Mouse (Mus musculus): ENCODE results near the gene Golga2. TPM values are rescaled to one million over a fixed set of nuclear protein-coding genes. Genes with fewer than 3 reads are reported as not detected.

Golga2 gene
- polyA plus RNA-seq, 1 experiment from 2014 or later, result 18.8 TPM

- H3K27me3 ChIP-seq (replicated peaks; ENCODE audit: control insufficient read depth, insufficient read depth, low read length), result peaks cover 5% of the 10 kb centered on the region
- H3K4me1 ChIP-seq (replicated peaks; ENCODE audit: control insufficient read depth, insufficient read depth, low read length), result no peaks in the 10 kb centered on the region
- H3K4me3 ChIP-seq (ENCODE audit: low read depth, low read length), result no peak overlapping the region
- no peak overlapping the region for H3K9ac ChIP-seq (ENCODE audit: low read depth, low read length)
- WGBS, result 74% methylated on average over 4 of the region's 4 CpGs
- no peak overlapping the region for H3K27ac ChIP-seq (ENCODE audit: low read depth, low read length)
- ATAC-seq (replicated peaks; ENCODE audit: low FRiP score) (no peak), DNase-seq (ENCODE audit: low spot score) (no peak)
- no peaks in the 10 kb centered on the region for H3K36me3 ChIP-seq (ENCODE audit: control insufficient read depth, insufficient read depth, low read length)
- no peaks in the 10 kb centered on the region for H3K9me3 ChIP-seq (ENCODE audit: control insufficient read depth, low read length)
- no peak overlapping the region for H3K4me2 ChIP-seq
Observed at GRCm38 (mm10) chr2:32342039-32342438, 54.9 kb downstream of the Golga2 start.

GRCm38 (mm10) chr2:32342539-32343350 lies 55.6 kb downstream of the Golga2 start:
- ATAC-seq (replicated peaks; ENCODE audit: low FRiP score), result no peak
- no peaks in the 10 kb centered on the region for H3K36me3 ChIP-seq (ENCODE audit: control insufficient read depth, insufficient read depth, low read length)
- no peak overlapping the region for H3K4me3 ChIP-seq (ENCODE audit: low read depth, low read length)
- H3K9ac ChIP-seq (ENCODE audit: low read depth, low read length), result no peak overlapping the region
- no peak for DNase-seq (ENCODE audit: low spot score)
- no peak overlapping the region for H3K4me2 ChIP-seq
- H3K4me1 ChIP-seq (replicated peaks; ENCODE audit: control insufficient read depth, insufficient read depth, low read length), result no peaks in the 10 kb centered on the region
- no peak overlapping the region for H3K27ac ChIP-seq (ENCODE audit: low read depth, low read length)
- H3K27me3 ChIP-seq (replicated peaks; ENCODE audit: control insufficient read depth, insufficient read depth, low read length), result peaks cover 4% of the 10 kb centered on the region
- WGBS, result 64% methylated on average over 6 of the region's 6 CpGs
- no peaks in the 10 kb centered on the region for H3K9me3 ChIP-seq (ENCODE audit: control insufficient read depth, low read length)

GRCm38 (mm10) chr2:32343351-32343671 lies 56.1 kb downstream of the Golga2 start:
- Histone ChIP-seq H3K4me2 (no peak overlapping the region), H3K4me1 (replicated peaks; ENCODE audit: control insufficient read depth, insufficient read depth, low read length) (no peaks in the 10 kb centered on the region), H3K4me3 (ENCODE audit: low read depth, low read length) (no peak overlapping the region), H3K9ac (ENCODE audit: low read depth, low read length) (no peak overlapping the region), H3K9me3 (ENCODE audit: control insufficient read depth, low read length) (no peaks in the 10 kb centered on the region), H3K27ac (ENCODE audit: low read depth, low read length) (no peak overlapping the region), H3K27me3 (replicated peaks; ENCODE audit: control insufficient read depth, insufficient read depth, low read length) (peaks cover 7% of the 10 kb centered on the region), H3K36me3 (ENCODE audit: control insufficient read depth, insufficient read depth, low read length) (no peaks in the 10 kb centered on the region)
- ATAC-seq (replicated peaks; ENCODE audit: low FRiP score), result no peak
- WGBS, result 88% methylated on average over 2 of the region's 2 CpGs
- no peak for DNase-seq (ENCODE audit: low spot score)

- no peak overlapping the region for H3K4me3 ChIP-seq (ENCODE audit: low read depth, low read length)
- ATAC-seq (replicated peaks; ENCODE audit: low FRiP score), result no peak
- 64% methylated on average over 10 of the region's 10 CpGs for WGBS
- no peak overlapping the region for H3K4me2 ChIP-seq
- no peaks in the 10 kb centered on the region for H3K9me3 ChIP-seq (ENCODE audit: control insufficient read depth, low read length)
- H3K36me3 ChIP-seq (ENCODE audit: control insufficient read depth, insufficient read depth, low read length), result no peaks in the 10 kb centered on the region
- no peak overlapping the region for H3K27ac ChIP-seq (ENCODE audit: low read depth, low read length)
- H3K9ac ChIP-seq (ENCODE audit: low read depth, low read length), result no peak overlapping the region
- H3K4me1 ChIP-seq (replicated peaks; ENCODE audit: control insufficient read depth, insufficient read depth, low read length), result no peaks in the 10 kb centered on the region
- DNase-seq (ENCODE audit: low spot score), result no peak
- peaks cover 9% of the 10 kb centered on the region for H3K27me3 ChIP-seq (replicated peaks; ENCODE audit: control insufficient read depth, insufficient read depth, low read length)
Observed at GRCm38 (mm10) chr2:32344056-32344455, 56.9 kb downstream of the Golga2 start.

- Histone ChIP-seq H3K4me1 (replicated peaks; ENCODE audit: control insufficient read depth, insufficient read depth, low read length) (no peaks in the 10 kb centered on the region), H3K9ac (ENCODE audit: low read depth, low read length) (no peak overlapping the region), H3K27me3 (replicated peaks; ENCODE audit: control insufficient read depth, insufficient read depth, low read length) (peaks cover 12% of the 10 kb centered on the region), H3K9me3 (ENCODE audit: control insufficient read depth, low read length) (no peaks in the 10 kb centered on the region), H3K4me2 (no peak overlapping the region), H3K36me3 (ENCODE audit: control insufficient read depth, insufficient read depth, low read length) (no peaks in the 10 kb centered on the region), H3K4me3 (ENCODE audit: low read depth, low read length) (no peak overlapping the region), H3K27ac (ENCODE audit: low read depth, low read length) (no peak overlapping the region)
- 69% methylated on average over 14 of the region's 14 CpGs for WGBS
- ATAC-seq (replicated peaks; ENCODE audit: low FRiP score), result no peak
- DNase-seq (ENCODE audit: low spot score), result no peak
Observed at GRCm38 (mm10) chr2:32344598-32345321, 57.6 kb downstream of the Golga2 start.

- no peak overlapping the region for H3K27ac ChIP-seq (ENCODE audit: low read depth, low read length)
- ATAC-seq (replicated peaks; ENCODE audit: low FRiP score), result no peak
- H3K9me3 ChIP-seq (ENCODE audit: control insufficient read depth, low read length), result no peaks in the 10 kb centered on the region
- peaks cover 3% of the 10 kb centered on the region; the same call in 1 of the 2 replicates for H3K4me1 ChIP-seq (replicated peaks; ENCODE audit: control insufficient read depth, insufficient read depth, low read length)
- no peak for DNase-seq (ENCODE audit: low spot score)
- H3K4me3 ChIP-seq (ENCODE audit: low read depth, low read length), result no peak overlapping the region
- H3K36me3 ChIP-seq (ENCODE audit: control insufficient read depth, insufficient read depth, low read length), result no peaks in the 10 kb centered on the region
- H3K9ac ChIP-seq (ENCODE audit: low read depth, low read length), result no peak overlapping the region
- peaks cover 34% of the 10 kb centered on the region for H3K27me3 ChIP-seq (replicated peaks; ENCODE audit: control insufficient read depth, insufficient read depth, low read length)
- WGBS, result 66% methylated on average over 6 of the region's 6 CpGs
- no peak overlapping the region for H3K4me2 ChIP-seq
Observed at GRCm38 (mm10) chr2:32347019-32347418, 59.8 kb downstream of the Golga2 start.

GRCm38 (mm10) chr2:32348311-32348710 lies 61.1 kb downstream of the Golga2 start:
- no peak overlapping the region for H3K27ac ChIP-seq (ENCODE audit: low read depth, low read length)
- H3K4me1 ChIP-seq (replicated peaks; ENCODE audit: control insufficient read depth, insufficient read depth, low read length), result peaks cover 10% of the 10 kb centered on the region
- H3K36me3 ChIP-seq (ENCODE audit: control insufficient read depth, insufficient read depth, low read length), result no peaks in the 10 kb centered on the region
- no peak overlapping the region for H3K4me2 ChIP-seq
- WGBS, result 70% methylated on average over 11 of the region's 11 CpGs
- peaks cover 43% of the 10 kb centered on the region for H3K27me3 ChIP-seq (replicated peaks; ENCODE audit: control insufficient read depth, insufficient read depth, low read length)
- H3K4me3 ChIP-seq (ENCODE audit: low read depth, low read length), result no peak overlapping the region
- DNase-seq (ENCODE audit: low spot score), result no peak
- ATAC-seq (replicated peaks; ENCODE audit: low FRiP score), result no peak
- H3K9me3 ChIP-seq (ENCODE audit: control insufficient read depth, low read length), result no peaks in the 10 kb centered on the region
- H3K9ac ChIP-seq (ENCODE audit: low read depth, low read length), result no peak overlapping the region

- Histone ChIP-seq H3K4me3 (ENCODE audit: low read depth, low read length) (no peak overlapping the region), H3K27me3 (replicated peaks; ENCODE audit: control insufficient read depth, insufficient read depth, low read length) (peaks cover 43% of the 10 kb centered on the region), H3K4me2 (no peak overlapping the region), H3K9ac (ENCODE audit: low read depth, low read length) (no peak overlapping the region), H3K27ac (ENCODE audit: low read depth, low read length) (no peak overlapping the region), H3K9me3 (ENCODE audit: control insufficient read depth, low read length) (no peaks in the 10 kb centered on the region), H3K4me1 (replicated peaks; ENCODE audit: control insufficient read depth, insufficient read depth, low read length) (peaks cover 17% of the 10 kb centered on the region), H3K36me3 (ENCODE audit: control insufficient read depth, insufficient read depth, low read length) (no peaks in the 10 kb centered on the region)
- ATAC-seq (replicated peaks; ENCODE audit: low FRiP score) (no peak), DNase-seq (ENCODE audit: low spot score) (no peak)
- 59% methylated on average over 8 of the region's 8 CpGs for WGBS
Observed at GRCm38 (mm10) chr2:32349625-32350255, 62.6 kb downstream of the Golga2 start.

All from liver, embryonic 11.5 days (tissue).